Mouse (Mus musculus) thymus, postnatal 10 days (tissue): ENCODE measurements around the gene Tnfaip8l2.
A peak's percentile ranks its signal among the peaks of the same experiment; 100 is the strongest.

Experiments
- DNase-seq, 2 experiments: peaks; one replicate each; pipeline ENCODE4 v3.0.0; 2021; ENCODE audit warnings: low spot score in 2 of 2

Gene Tnfaip8l2

GRCm38 (mm10) chr3:95141952-95142616, at the start of gene Tnfaip8l2:
TSS of gene Tnfaip8l2 (minus strand) at chr3:95142360.
- DNase-seq = peak; percentile 53 to 54

- DNase-seq = no peak
These were observed 44.7 kb upstream of the Tnfaip8l2 start for GRCm38 (mm10) chr3:95186888-95187287.

GRCm38 (mm10) chr3:95186100-95186499, 43.9 kb upstream of the Tnfaip8l2 start:
- DNase-seq = no peak

- no peak for DNase-seq
These were observed 42.8 kb upstream of the Tnfaip8l2 start for GRCm38 (mm10) chr3:95184796-95185577.

GRCm38 (mm10) chr3:95181841-95182240, 39.7 kb upstream of the Tnfaip8l2 start:
- no peak for DNase-seq

- DNase-seq = no peak
These were observed 37.7 kb upstream of the Tnfaip8l2 start for GRCm38 (mm10) chr3:95179890-95180289.

GRCm38 (mm10) chr3:95178948-95179347, 36.8 kb upstream of the Tnfaip8l2 start:
- no peak for DNase-seq

- no peak for DNase-seq
These were observed 35.4 kb upstream of the Tnfaip8l2 start for GRCm38 (mm10) chr3:95177583-95177982.

GRCm38 (mm10) chr3:95176500-95176899, 34.3 kb upstream of the Tnfaip8l2 start:
- DNase-seq = no peak

- peak; percentile 75 to 90 for DNase-seq
These were observed 31.9 kb upstream of the Tnfaip8l2 start for GRCm38 (mm10) chr3:95174011-95174592.

GRCm38 (mm10) chr3:95173256-95173949, 31.2 kb upstream of the Tnfaip8l2 start:
- no peak for DNase-seq

GRCm38 (mm10) chr3:95172526-95173255, 30.5 kb upstream of the Tnfaip8l2 start:
- DNase-seq = no peak

GRCm38 (mm10) chr3:95171105-95171504, 28.9 kb upstream of the Tnfaip8l2 start:
- no peak for DNase-seq

- DNase-seq = no peak
These were observed 27.8 kb upstream of the Tnfaip8l2 start for GRCm38 (mm10) chr3:95169996-95170395.

- DNase-seq = no peak
These were observed 22.7 kb upstream of the Tnfaip8l2 start for GRCm38 (mm10) chr3:95164840-95165239.

GRCm38 (mm10) chr3:95164256-95164550, 22.0 kb upstream of the Tnfaip8l2 start:
- DNase-seq = no peak

- DNase-seq = no peak
These were observed 21.5 kb upstream of the Tnfaip8l2 start for GRCm38 (mm10) chr3:95163419-95164255.

GRCm38 (mm10) chr3:95162345-95162628, 20.1 kb upstream of the Tnfaip8l2 start:
- DNase-seq = no peak

- no peak for DNase-seq
These were observed 19.6 kb upstream of the Tnfaip8l2 start for GRCm38 (mm10) chr3:95161618-95162344.

GRCm38 (mm10) chr3:95161041-95161551, 18.9 kb upstream of the Tnfaip8l2 start:
- DNase-seq = no peak
